Mouse (Mus musculus): ENCODE measurements around the gene Kcnrg.
"Not testable (repeated sequence)": the region's sequence is repeated elsewhere in the genome, so short reads cannot be mapped to it uniquely, and the experiment has no call there.

Kcnrg gene

GRCm38 (mm10) chr14:61607157-61607556 lies at the start of gene Kcnrg:
Kcnrg (plus strand) TSS chr14:61607457.
- DNase-seq (ENCODE audit: low spot score): no peak

GRCm38 (mm10) chr14:61558901-61559300 lies 48.4 kb upstream of the Kcnrg start:
- no peak for DNase-seq (ENCODE audit: low spot score)

- no peak for DNase-seq (ENCODE audit: low spot score)
Observed at GRCm38 (mm10) chr14:61559856-61560255, 47.4 kb upstream of the Kcnrg start.

GRCm38 (mm10) chr14:61566211-61566610 lies 41.0 kb upstream of the Kcnrg start:
- DNase-seq (ENCODE audit: low spot score): not testable (repeated sequence)

- no peak for DNase-seq (ENCODE audit: low spot score)
Observed at GRCm38 (mm10) chr14:61569344-61569743, 37.9 kb upstream of the Kcnrg start.

- DNase-seq (ENCODE audit: low spot score): peak; percentile 64
Observed at GRCm38 (mm10) chr14:61571366-61571765, 35.9 kb upstream of the Kcnrg start.

GRCm38 (mm10) chr14:61572131-61572530 lies 35.1 kb upstream of the Kcnrg start:
- DNase-seq (ENCODE audit: low spot score): peak; percentile 17

- DNase-seq (ENCODE audit: low spot score): no peak
Observed at GRCm38 (mm10) chr14:61575066-61575465, 32.2 kb upstream of the Kcnrg start.

- DNase-seq (ENCODE audit: low spot score): no peak
Observed at GRCm38 (mm10) chr14:61575941-61576340, 31.3 kb upstream of the Kcnrg start.

GRCm38 (mm10) chr14:61589288-61590065 lies 17.8 kb upstream of the Kcnrg start:
- no peak for DNase-seq (ENCODE audit: low spot score)

- no peak for DNase-seq (ENCODE audit: low spot score)
Observed at GRCm38 (mm10) chr14:61596719-61597426, 10.4 kb upstream of the Kcnrg start.

- DNase-seq (ENCODE audit: low spot score): no peak
Observed at GRCm38 (mm10) chr14:61597968-61598367, 9.3 kb upstream of the Kcnrg start, which contains the start of gene Trim13. Trim13 (plus strand) TSS chr14:61598247.

GRCm38 (mm10) chr14:61599057-61599806 lies 8.0 kb upstream of the Kcnrg start:
- peak; percentile 91 for DNase-seq (ENCODE audit: low spot score)

- DNase-seq (ENCODE audit: low spot score): no peak
Observed at GRCm38 (mm10) chr14:61601348-61601747, 5.9 kb upstream of the Kcnrg start.

- no peak for DNase-seq (ENCODE audit: low spot score)
Observed at GRCm38 (mm10) chr14:61603069-61603755, 4.0 kb upstream of the Kcnrg start.

GRCm38 (mm10) chr14:61604081-61604480 lies 3.2 kb upstream of the Kcnrg start:
- no peak for DNase-seq (ENCODE audit: low spot score)

GRCm38 (mm10) chr14:61606088-61606487 lies 1.2 kb upstream of the Kcnrg start:
- not testable (repeated sequence) for DNase-seq (ENCODE audit: low spot score)

GRCm38 (mm10) chr14:61611766-61612165 lies 4.5 kb downstream of the Kcnrg start:
- DNase-seq (ENCODE audit: low spot score): peak; percentile 62

GRCm38 (mm10) chr14:61613319-61613718 lies 6.1 kb downstream of the Kcnrg start:
- no peak for DNase-seq (ENCODE audit: low spot score)

- DNase-seq (ENCODE audit: low spot score): no peak
Observed at GRCm38 (mm10) chr14:61620371-61620770, 13.1 kb downstream of the Kcnrg start.

- DNase-seq (ENCODE audit: low spot score): no peak
Observed at GRCm38 (mm10) chr14:61635969-61636368, 28.7 kb downstream of the Kcnrg start.

GRCm38 (mm10) chr14:61642668-61643067 lies 35.4 kb downstream of the Kcnrg start:
- no peak for DNase-seq (ENCODE audit: low spot score)
